Mouse (Mus musculus) C2C12 (cell line): ENCODE data around the gene Nudt3. TPM values are rescaled to one million over a fixed set of nuclear protein-coding genes. Genes with fewer than 3 reads are reported as not detected.
A peak's percentile ranks its signal among the peaks of the same experiment; 100 is the strongest.

Experiments
- H3K27me3 ChIP-seq: one replicate; pipeline ENCODE4 v1.6.1; 2011; ENCODE audit not compliant: control insufficient read depth, insufficient read depth, insufficient read length
- H3K36me3 ChIP-seq: one replicate; pipeline ENCODE4 v1.6.1; 2011; ENCODE audit not compliant: control insufficient read depth, insufficient read depth
- H3K4me3 ChIP-seq: one replicate; pipeline ENCODE4 v1.5.1; 2011; ENCODE audit warnings: mild to moderate bottlenecking, control low read depth; ENCODE audit not compliant: poor library complexity, insufficient read depth, severe bottlenecking
- H3K79me2 ChIP-seq: one replicate; pipeline ENCODE4 v1.6.1; 2011; ENCODE audit not compliant: control insufficient read depth, insufficient read depth
- H3K79me3 ChIP-seq: one replicate; pipeline ENCODE4 v1.6.1; 2011; ENCODE audit warnings: low read depth, control low read depth
- H3ac ChIP-seq: one replicate; pipeline ENCODE3; 2011; ENCODE audit warnings: low read depth; ENCODE audit not compliant: control insufficient read depth, insufficient read length
- CEBPB ChIP-seq: IDR thresholded peaks from one replicate; pipeline ENCODE4 v1.6.1; 2011; ENCODE audit warnings: low read depth, mild to moderate bottlenecking, control low read depth, moderate library complexity
- CTCF ChIP-seq: IDR thresholded peaks from one replicate; pipeline ENCODE4 v1.5.1; 2011; ENCODE audit not compliant: control insufficient read depth, insufficient read depth, insufficient read length
- FOSL1 ChIP-seq: IDR thresholded peaks from one replicate; pipeline ENCODE4 v1.8.0; 2011; ENCODE audit warnings: mild to moderate bottlenecking, low read length; ENCODE audit not compliant: poor library complexity, insufficient read depth, severe bottlenecking
- MAX ChIP-seq: IDR thresholded peaks from one replicate; pipeline ENCODE4 v1.6.1; 2011; ENCODE audit warnings: mild to moderate bottlenecking, control low read depth
- MYOD1 ChIP-seq: IDR thresholded peaks from one replicate; pipeline ENCODE4 v1.6.1; 2011; ENCODE audit warnings: low read depth; ENCODE audit not compliant: control insufficient read depth, insufficient read length
- MYOG ChIP-seq: IDR thresholded peaks from one replicate; pipeline ENCODE4 v1.6.1; 2011; ENCODE audit not compliant: control insufficient read depth, insufficient read length; ENCODE audit errors: extremely low read depth
- USF1 ChIP-seq: IDR thresholded peaks from one replicate; pipeline ENCODE4 v1.6.1; 2011; ENCODE audit warnings: low read depth, mild to moderate bottlenecking, control low read depth, moderate library complexity
- polyA plus RNA-seq: library from polyadenylated mRNA; unstranded; fragments of >200 nt; fragmentation: generic; extraction: Trizol; gene quantifications from one replicate; pipeline ENCODE4 v1.2.1, GENCODE M21; 2012; ENCODE audit warnings: missing spikeins

The Nudt3 gene
- polyA plus RNA-seq, 1 experiment = 123 TPM

- H3K4me3 ChIP-seq = peak overlapping the region; percentile 85
- H3K79me2 ChIP-seq = peaks cover 63% of the 10 kb centered on the region
- no peaks in the 10 kb centered on the region for H3K27me3 ChIP-seq
- peak overlapping the region; percentile 84 for H3ac ChIP-seq
- H3K36me3 ChIP-seq = peaks cover 4% of the 10 kb centered on the region
- peaks cover 58% of the 10 kb centered on the region for H3K79me3 ChIP-seq
- TF ChIP-seq USF1 = no peak
- no peak for TF ChIP-seq MYOG
- no peak for TF ChIP-seq FOSL1
- TF ChIP-seq MAX = no peak
- TF ChIP-seq CEBPB = no peak
- TF ChIP-seq MYOD1 = no peak
- no peak for TF ChIP-seq CTCF
Observed at GRCm38 (mm10) chr17:27621705-27622531, 1.4 kb downstream of the Nudt3 start.

GRCm38 (mm10) chr17:27621161-27621560 lies 2.1 kb downstream of the Nudt3 start:
- Histone ChIP-seq H3K4me3 (peak overlapping the region; percentile 85), H3K79me2 (peaks cover 70% of the 10 kb centered on the region), H3K27me3 (no peaks in the 10 kb centered on the region), H3K79me3 (peaks cover 64% of the 10 kb centered on the region), H3K36me3 (peaks cover 4% of the 10 kb centered on the region), H3ac (peak overlapping the region; percentile 35)
- TF ChIP-seq CEBPB (no peak), MYOG (no peak), MYOD1 (no peak), FOSL1 (no peak), USF1 (no peak), MAX (no peak), CTCF (no peak)

GRCm38 (mm10) chr17:27615388-27615787 lies 7.9 kb downstream of the Nudt3 start:
- H3K4me3 ChIP-seq = no peak overlapping the region
- H3ac ChIP-seq = no peak overlapping the region
- H3K36me3 ChIP-seq = peaks cover 4% of the 10 kb centered on the region
- peaks cover 96% of the 10 kb centered on the region for H3K79me3 ChIP-seq
- peaks cover 100% of the 10 kb centered on the region for H3K79me2 ChIP-seq
- no peak for TF ChIP-seq MYOG
- TF ChIP-seq MAX = no peak
- no peak for TF ChIP-seq CTCF
- no peak for TF ChIP-seq FOSL1
- no peak for TF ChIP-seq USF1
- no peak for TF ChIP-seq CEBPB
- TF ChIP-seq MYOD1 = no peak
- H3K27me3 ChIP-seq = no peaks in the 10 kb centered on the region

- Histone ChIP-seq H3K79me3 (peaks cover 96% of the 10 kb centered on the region), H3K79me2 (peaks cover 100% of the 10 kb centered on the region), H3ac (no peak overlapping the region), H3K36me3 (peaks cover 9% of the 10 kb centered on the region), H3K27me3 (no peaks in the 10 kb centered on the region), H3K4me3 (no peak overlapping the region)
- TF ChIP-seq MYOD1 = no peak
- no peak for TF ChIP-seq MAX
- no peak for TF ChIP-seq MYOG
- no peak for TF ChIP-seq FOSL1
- TF ChIP-seq CTCF = no peak
- no peak for TF ChIP-seq CEBPB
- no peak for TF ChIP-seq USF1
Observed at GRCm38 (mm10) chr17:27613016-27613415, 10.3 kb downstream of the Nudt3 start.

DNA sequence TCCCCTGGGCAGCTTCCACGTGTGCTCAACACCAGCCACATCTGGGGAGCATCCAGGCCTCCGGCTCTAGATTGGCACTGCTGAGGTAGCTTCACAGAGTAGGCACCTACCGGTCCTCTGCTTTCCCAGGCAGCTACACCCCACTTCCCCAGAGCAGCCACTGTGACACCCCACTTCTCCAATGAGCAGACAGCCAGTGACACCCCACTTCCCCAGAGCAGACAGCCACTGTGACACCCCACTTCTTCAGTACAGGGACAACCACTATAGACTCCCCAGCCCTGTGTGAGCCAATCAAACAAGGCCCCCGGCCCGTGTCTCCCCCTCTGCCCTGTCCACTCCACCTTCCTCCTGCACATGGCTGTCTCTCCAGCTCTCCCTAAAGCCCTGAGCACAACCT lies 11.3 kb downstream of the Nudt3 start:
- Histone ChIP-seq H3K79me3 (peaks cover 96% of the 10 kb centered on the region), H3K4me3 (no peak overlapping the region), H3K79me2 (peaks cover 100% of the 10 kb centered on the region), H3K27me3 (no peaks in the 10 kb centered on the region), H3ac (no peak overlapping the region), H3K36me3 (peaks cover 6% of the 10 kb centered on the region)
- TF ChIP-seq CTCF (no peak), MYOD1 (no peak), MYOG (no peak), USF1 (no peak), FOSL1 (no peak), CEBPB (no peak), MAX (no peak)
